ENCODE assay signal across 12 mouse cellular contexts in genomic region chr2:136914334-136914902, GRCm38 (mm10). TPM values are rescaled to one million over a fixed set of nuclear protein-coding genes. Genes with fewer than 3 reads are reported as not detected.
DNase-seq lines count a peak whose midpoint lies in the region; ATAC-seq and TF ChIP-seq lines count a peak whose summit lies in the region.
"Had no signal": no experiment of that assay in that cellular context is flagged by ENCODE, and none has a peak within 500 bp of the region (broad histone marks: within the 10 kb centered on the region; RNA-seq: fewer than 3 reads in every experiment).

No protein-coding gene starts in this region.

- no peak for TF ChIP-seq EP300 in MEL (IDR thresholded peaks at IDR 0.05; ENCODE audit: low read depth in 1 of 2, low read length in 2 of 2)

- H3K9me3 ChIP-seq in MEL (replicated peaks; ENCODE audit: insufficient read depth, low read length): no peaks in the 10 kb centered on the region
- H3K9me3 ChIP-seq: megakaryocyte, embryonic 14.5 days had no signal

- 0 out of 4 replicates have a peak, but pooled peaks cover 0 to 2% of the 10 kb centered on the region in 2 experiments for H3K4me1 ChIP-seq in MEL (ENCODE audit: control insufficient read depth in 1 of 2, insufficient read depth in 2 of 2, low read length in 2 of 2)

- H3K27ac ChIP-seq in MEL (ENCODE audit: control insufficient read depth, low read depth, low read length) (no peak overlapping the region), macrophage (peak overlapping the region; percentile 68)

- peak; percentile 17 for DNase-seq in kidney, adult 9 months
- DNase-seq in kidney, adult 8-10 months: no peak
- DNase-seq in MEL (ENCODE audit: low read depth, low spot score): no peak
- DNase-seq in urinary bladder, postnatal 4 days (ENCODE audit: low spot score in 2 of 2): no peak
- DNase-seq in urinary bladder, adult 18-20 months (ENCODE audit: low spot score in 2 of 2): no peak
- DNase-seq in spleen, adult 12 weeks (ENCODE audit: low spot score): no peak
- DNase-seq: cerebellum, adult 11-12 months; gastrocnemius, postnatal 36 days; layer of hippocampus, adult 9-11 months had no signal

- peak; percentile 39 for TF ChIP-seq RAD21 in MEL (IDR thresholded peaks at IDR 0.05; ENCODE audit: low read depth, low read length)

- H3K36me3 ChIP-seq in MEL (ENCODE audit: control insufficient read depth in 1 of 2, insufficient read depth in 2 of 2, low read length in 2 of 2): peaks cover 0 to 1% of the 10 kb centered on the region in 2 experiments; a peak in 3 of 4 replicates
- no peaks in the 10 kb centered on the region for H3K36me3 ChIP-seq in macrophage (ENCODE audit: inconsistent target)

- no peak for TF ChIP-seq POLR2A in MEL (IDR thresholded peaks at IDR 0.05; ENCODE audit: control insufficient read depth in 1 of 2, insufficient read depth in 1 of 2, low read depth in 1 of 2, low read length in 2 of 2, poor library complexity in 1 of 2)

- H3K27me3 ChIP-seq in MEL (ENCODE audit: control insufficient read depth in 1 of 2, insufficient read depth in 2 of 2, low read length in 2 of 2): no peaks in the 10 kb centered on the region
- H3K27me3 ChIP-seq: megakaryocyte, embryonic 14.5 days had no signal

- H3K79me2 ChIP-seq in MEL (ENCODE audit: control insufficient read depth, insufficient read depth, low read length, poor library complexity) (no peaks in the 10 kb centered on the region), macrophage (ENCODE audit: inconsistent target) (peaks cover 22% of the 10 kb centered on the region; the same call in 1 of the 2 replicates)

- peak in 1 of 3 experiments; percentile 29; a peak in 2 of 6 replicates for TF ChIP-seq CTCF in MEL (IDR thresholded peaks at IDR 0.05 in 2 of 3, conservative IDR thresholded peaks at IDR 0.05 in 1 of 3; ENCODE audit: control insufficient read depth in 1 of 3, insufficient read depth in 1 of 3, low read depth in 2 of 3, low read length in 3 of 3, poor library complexity in 1 of 3, severe bottlenecking in 1 of 3)

- H3K9ac ChIP-seq in MEL (ENCODE audit: control insufficient read depth, low read depth, low read length, poor library complexity, severe bottlenecking): no peak overlapping the region

- H3K4me3 ChIP-seq in MEL (ENCODE audit: control insufficient read depth in 1 of 2, insufficient read depth in 1 of 2, low read depth in 2 of 2, low read length in 2 of 2) (no peak overlapping the region), macrophage (ENCODE audit: inconsistent target) (no peak overlapping the region)
- H3K4me3 ChIP-seq: megakaryocyte, embryonic 14.5 days had no signal

- 88% methylated on average over 3 of the region's 3 CpGs for WGBS in macrophage (ENCODE audit: missing documents)

- ATAC-seq in common myeloid progenitor, adult 5-6 weeks (replicated peaks; ENCODE audit: low read depth, poor library complexity, severe bottlenecking): 0 out of 2 replicates have a peak, but pooled peaks have one; percentile 47

TF ChIP-seq in MEL, 35 proteins besides CTCF, POLR2A, EP300 and RAD21:
- no peak for TF ChIP-seq ZMIZ1 (IDR thresholded peaks at IDR 0.05; ENCODE audit: low read depth, low read length)
- TF ChIP-seq SMC3 (IDR thresholded peaks at IDR 0.05; ENCODE audit: low read depth, low read length): peak; percentile 26

RNA-seq across cellular contexts. Expression of gene AL731706.1, which starts 23.2 kb away (rescaled TPM):
- 14.2 and 16.3 TPM in 2 replicates for total RNA-seq in MEL (2012; rRNA removed)
- polyA plus RNA-seq in MEL (2012; ENCODE audit: insufficient read depth in 1 of 2, insufficient read length in 2 of 2, low read depth in 1 of 2, low replicate concordance in 2 of 2, missing spikeins in 1 of 2) (10 to 100 TPM in 1 of 2 experiments, not detected in 1; 13.5 TPM), macrophage (2018) (6.9 to 25.4 TPM (median 19.1 TPM) in 3 replicates)
- total RNA-seq in common myeloid progenitor, adult 5-6 weeks (2017): 11.4 and 17.4 TPM in 2 replicates
- 1 to 10 TPM in 25 of 26 experiments, not detected in 1; 1.2 to 7.6 (median 2.8) TPM for total RNA-seq in macrophage (2018; cell fraction: chromatin; rRNA removed)
- 10 to 100 TPM; 10.3 to 18.2 (median 13.4) TPM for total RNA-seq in macrophage (2018; cell fraction: cytosol; rRNA removed)
- 10 to 100 TPM in 1 of 26 experiments, 1 to 10 TPM in 24, not detected in 1; 1.1 to 11.8 (median 5.2) TPM for total RNA-seq in macrophage (2018; cell fraction: nucleus; rRNA removed)

RNA-seq across cellular contexts. Expression of gene Mkks, which starts 23.2 kb away (rescaled TPM):
- total RNA-seq in MEL (2012; rRNA removed): 3.4 and 4.0 TPM in 2 replicates
- polyA plus RNA-seq in MEL (2012; ENCODE audit: insufficient read depth in 1 of 2, insufficient read length in 2 of 2, low read depth in 1 of 2, low replicate concordance in 2 of 2, missing spikeins in 1 of 2) (1 to 10 TPM in 1 of 2 experiments, not detected in 1; 5.1 TPM), macrophage (2018) (4.2 to 14.7 TPM (median 6.5 TPM) in 3 replicates)
- 4.1 and 11.1 TPM in 2 replicates for total RNA-seq in common myeloid progenitor, adult 5-6 weeks (2017)
- total RNA-seq in macrophage (2018; cell fraction: chromatin; rRNA removed): 10 to 100 TPM in 1 of 26 experiments, 1 to 10 TPM in 25; 1.5 to 12.5 (median 3.4) TPM
- 10 to 100 TPM in 24 of 26 experiments, 1 to 10 TPM in 2; 8.8 to 23.6 (median 14.8) TPM for total RNA-seq in macrophage (2018; cell fraction: cytosol; rRNA removed)
- total RNA-seq in macrophage (2018; cell fraction: nucleus; rRNA removed): 10 to 100 TPM in 1 of 26 experiments, 1 to 10 TPM in 25; 1.5 to 11.4 (median 4.2) TPM

RNA-seq across cellular contexts. Expression of gene Slx4ip, which starts 23.4 kb away (rescaled TPM):
- total RNA-seq in MEL (2012; rRNA removed): 1.1 and 1.3 TPM in 2 replicates
- polyA plus RNA-seq in MEL (2012; ENCODE audit: insufficient read depth in 1 of 2, insufficient read length in 2 of 2, low read depth in 1 of 2, low replicate concordance in 2 of 2, missing spikeins in 1 of 2) (1 to 10 TPM in 1 of 2 experiments, not detected in 1; 2.5 TPM), macrophage (2018) (3.9 to 6.4 TPM (median 4.0 TPM) in 3 replicates)
- 6.5 and 8.2 TPM in 2 replicates for total RNA-seq in common myeloid progenitor, adult 5-6 weeks (2017)
- total RNA-seq in macrophage (2018; cell fraction: chromatin; rRNA removed): 10 to 100 TPM in 23 of 26 experiments, 1 to 10 TPM in 3; 7.1 to 21.5 (median 15.6) TPM
- total RNA-seq in macrophage (2018; cell fraction: cytosol; rRNA removed): 1 to 10 TPM; 3.5 to 8.5 (median 5.9) TPM
- 10 to 100 TPM in 24 of 26 experiments, 1 to 10 TPM in 2; 8.5 to 19.5 (median 13.9) TPM for total RNA-seq in macrophage (2018; cell fraction: nucleus; rRNA removed)

RNA-seq across cellular contexts. Expression of gene AL731706.2, which starts 28.9 kb away (rescaled TPM):
- not detected in 2 replicates for total RNA-seq in MEL (2012; rRNA removed)
- polyA plus RNA-seq in MEL (2012; ENCODE audit: insufficient read depth in 1 of 2, insufficient read length in 2 of 2, low read depth in 1 of 2, low replicate concordance in 2 of 2, missing spikeins in 1 of 2) (10 to 100 TPM in 1 of 2 experiments, not detected in 1; 51.2 TPM), macrophage (2018) (17.0 TPM in 1 of 3 replicates, not detected in the others)
- not detected in 2 replicates for total RNA-seq in common myeloid progenitor, adult 5-6 weeks (2017)
- not detected for total RNA-seq in macrophage (2018; cell fraction: chromatin; rRNA removed)
- total RNA-seq in macrophage (2018; cell fraction: cytosol; rRNA removed): 10 to 100 TPM in 9 of 26 experiments, 1 to 10 TPM in 3, not detected in 14; 8.4 to 28.2 (median 15.3) TPM
- total RNA-seq in macrophage (2018; cell fraction: nucleus; rRNA removed): not detected
